Mouse (Mus musculus): ENCODE data around the gene Plagl1. TPM values are rescaled to one million over a fixed set of nuclear protein-coding genes. Genes with fewer than 3 reads are reported as not detected.

Plagl1 gene
- polyA plus RNA-seq, 1 experiment: 11.6 TPM

DNA sequence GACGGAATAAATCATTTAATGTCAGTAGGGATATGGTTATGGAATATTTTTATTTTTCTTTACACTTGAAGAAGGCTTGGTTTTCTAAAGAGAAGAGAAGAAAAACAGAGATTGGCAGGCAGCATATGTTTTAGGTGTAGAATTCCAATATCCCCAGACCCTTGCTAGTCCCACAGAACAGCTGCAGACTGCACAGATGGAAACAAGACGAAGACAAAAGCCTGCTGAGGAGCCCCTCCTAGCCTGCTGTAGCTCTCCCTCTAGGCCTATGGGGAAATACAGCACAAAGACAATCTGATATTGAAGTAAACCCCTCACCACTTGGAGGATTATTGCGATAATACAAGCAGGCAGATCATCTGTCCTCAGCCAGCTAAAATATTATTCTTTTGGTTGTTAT, 90.1 kb downstream of the Plagl1 start:
- H3K36me3 ChIP-seq (ENCODE audit: control insufficient read depth, insufficient read depth, low read length): no peaks in the 10 kb centered on the region
- 88% methylated on average over 3 of the region's 3 CpGs for WGBS
- no peak overlapping the region for H3K27ac ChIP-seq (ENCODE audit: insufficient read depth, low read depth, low read length)
- H3K4me3 ChIP-seq (ENCODE audit: insufficient read depth, low read depth, low read length): no peak overlapping the region
- no peaks in the 10 kb centered on the region for H3K4me1 ChIP-seq (ENCODE audit: control insufficient read depth, insufficient read depth, low read length)
- H3K27me3 ChIP-seq (replicated peaks; ENCODE audit: control insufficient read depth, insufficient read depth, low read length): no peaks in the 10 kb centered on the region
- TF ChIP-seq CTCF (conservative IDR thresholded peaks at IDR 0.05; ENCODE audit: insufficient read depth, insufficient read length, low read depth, low read length) (no peak), POLR2A (IDR thresholded peaks at IDR 0.05; ENCODE audit: low read depth, low read length) (no peak)
- DNase-seq: no peak

DNA sequence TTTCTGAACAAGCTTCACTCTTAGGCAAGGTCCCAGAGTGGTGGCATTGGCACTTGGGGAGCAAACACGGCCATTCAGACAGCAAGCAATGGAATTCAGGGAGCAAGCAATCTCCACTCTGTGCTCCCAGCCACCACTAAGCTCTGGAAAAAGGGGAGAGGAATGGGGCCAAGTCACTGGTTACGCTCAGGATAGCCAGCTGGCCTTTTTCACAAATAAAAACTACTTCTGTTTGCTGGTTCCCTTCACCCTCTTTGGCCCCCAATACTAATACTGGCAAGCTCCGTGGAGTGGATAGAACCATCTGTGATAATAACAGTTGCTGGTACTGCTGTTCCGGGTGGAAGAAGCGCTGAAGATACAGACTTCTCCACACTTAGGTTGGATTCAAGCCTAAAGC, 91.0 kb downstream of the Plagl1 start:
- no peaks in the 10 kb centered on the region for H3K27me3 ChIP-seq (replicated peaks; ENCODE audit: control insufficient read depth, insufficient read depth, low read length)
- no peak overlapping the region for H3K27ac ChIP-seq (ENCODE audit: insufficient read depth, low read depth, low read length)
- WGBS: 63% methylated on average over 5 of the region's 5 CpGs
- DNase-seq: peak; percentile 20
- H3K36me3 ChIP-seq (ENCODE audit: control insufficient read depth, insufficient read depth, low read length): no peaks in the 10 kb centered on the region
- TF ChIP-seq CTCF (conservative IDR thresholded peaks at IDR 0.05; ENCODE audit: insufficient read depth, insufficient read length, low read depth, low read length) (no peak), POLR2A (IDR thresholded peaks at IDR 0.05; ENCODE audit: low read depth, low read length) (no peak)
- H3K4me3 ChIP-seq (ENCODE audit: insufficient read depth, low read depth, low read length): no peak overlapping the region
- H3K4me1 ChIP-seq (ENCODE audit: control insufficient read depth, insufficient read depth, low read length): no peaks in the 10 kb centered on the region

DNA sequence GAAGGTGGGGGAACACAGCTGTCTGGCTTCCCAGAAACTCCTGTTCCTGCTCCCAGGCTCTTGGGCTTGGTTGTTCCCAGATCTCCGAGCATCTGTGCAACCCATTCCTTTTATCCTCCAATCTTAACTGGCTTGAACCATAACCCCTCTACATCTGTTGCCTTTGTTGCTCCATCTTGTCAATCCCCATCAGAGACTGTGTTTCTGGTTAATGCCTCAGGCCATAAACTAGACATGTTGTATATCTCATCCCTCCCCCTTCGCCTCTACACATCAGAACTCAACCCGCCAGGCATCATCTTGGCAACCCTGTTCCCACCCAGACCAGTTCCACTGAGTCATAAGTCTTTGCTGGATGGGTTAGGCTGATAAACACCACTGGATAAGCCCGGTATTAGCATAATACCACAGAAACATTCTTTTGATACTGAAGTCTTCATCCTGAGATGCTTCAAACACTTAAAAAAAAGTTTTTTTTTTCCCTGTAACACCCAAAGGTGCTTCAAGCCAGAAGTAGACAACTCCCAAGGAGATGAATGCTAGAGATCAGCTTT, 92.6 kb downstream of the Plagl1 start:
- 97% methylated on average over 4 of the region's 4 CpGs for WGBS
- Histone ChIP-seq H3K36me3 (ENCODE audit: control insufficient read depth, insufficient read depth, low read length) (no peaks in the 10 kb centered on the region), H3K27ac (ENCODE audit: insufficient read depth, low read depth, low read length) (no peak overlapping the region), H3K4me1 (ENCODE audit: control insufficient read depth, insufficient read depth, low read length) (no peaks in the 10 kb centered on the region), H3K4me3 (ENCODE audit: insufficient read depth, low read depth, low read length) (no peak overlapping the region), H3K27me3 (replicated peaks; ENCODE audit: control insufficient read depth, insufficient read depth, low read length) (no peaks in the 10 kb centered on the region)
- no peak for DNase-seq
- no peak for TF ChIP-seq POLR2A (IDR thresholded peaks at IDR 0.05; ENCODE audit: low read depth, low read length)
- no peak for TF ChIP-seq CTCF (conservative IDR thresholded peaks at IDR 0.05; ENCODE audit: insufficient read depth, insufficient read length, low read depth, low read length)

DNA sequence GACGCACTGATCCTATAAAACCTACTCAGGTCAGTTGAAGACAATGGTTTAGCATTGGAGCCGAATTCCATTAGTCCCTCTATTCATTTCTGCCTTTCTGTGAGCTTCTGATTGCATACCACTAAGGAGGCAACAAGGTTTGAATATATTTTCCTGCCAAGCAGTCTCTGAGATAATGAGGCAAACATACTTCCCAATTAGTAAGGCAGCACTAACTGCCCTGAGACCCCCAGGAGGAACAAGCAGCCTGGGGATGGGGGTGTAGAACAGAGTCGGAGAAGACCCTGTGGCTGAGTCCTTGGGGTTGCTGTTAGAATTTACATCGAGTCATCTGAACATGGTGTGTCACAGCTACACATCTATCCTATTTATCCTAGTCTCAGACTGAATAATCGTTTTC, 95.1 kb downstream of the Plagl1 start:
- 91% methylated on average over 5 of the region's 5 CpGs for WGBS
- Histone ChIP-seq H3K4me1 (ENCODE audit: control insufficient read depth, insufficient read depth, low read length) (no peaks in the 10 kb centered on the region), H3K27ac (ENCODE audit: insufficient read depth, low read depth, low read length) (no peak overlapping the region), H3K27me3 (replicated peaks; ENCODE audit: control insufficient read depth, insufficient read depth, low read length) (no peaks in the 10 kb centered on the region), H3K4me3 (ENCODE audit: insufficient read depth, low read depth, low read length) (no peak overlapping the region), H3K36me3 (ENCODE audit: control insufficient read depth, insufficient read depth, low read length) (no peaks in the 10 kb centered on the region)
- no peak for DNase-seq
- no peak for TF ChIP-seq CTCF (conservative IDR thresholded peaks at IDR 0.05; ENCODE audit: insufficient read depth, insufficient read length, low read depth, low read length)
- no peak for TF ChIP-seq POLR2A (IDR thresholded peaks at IDR 0.05; ENCODE audit: low read depth, low read length)

DNA sequence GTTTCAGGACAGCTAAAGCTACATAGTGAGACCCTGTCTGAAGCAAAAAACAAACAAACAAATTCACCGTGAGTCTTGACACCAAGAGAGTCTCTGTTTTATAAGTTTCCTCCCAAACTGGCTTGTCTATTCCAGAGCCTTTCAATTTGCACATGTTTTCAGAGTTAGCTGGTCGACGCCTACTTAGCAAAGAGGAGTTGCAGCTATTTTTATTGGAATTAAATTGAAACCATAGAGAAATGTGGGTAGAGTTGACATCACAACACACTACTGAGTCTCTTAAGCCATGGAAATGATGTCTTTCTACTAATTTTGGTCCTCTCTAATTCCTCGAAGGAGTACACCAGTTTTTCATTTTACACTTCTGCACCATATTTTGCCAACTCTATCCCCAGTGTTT, 100.6 kb downstream of the Plagl1 start:
- no peak overlapping the region for H3K4me3 ChIP-seq (ENCODE audit: insufficient read depth, low read depth, low read length)
- H3K36me3 ChIP-seq (ENCODE audit: control insufficient read depth, insufficient read depth, low read length): no peaks in the 10 kb centered on the region
- H3K27ac ChIP-seq (ENCODE audit: insufficient read depth, low read depth, low read length): no peak overlapping the region
- TF ChIP-seq CTCF (conservative IDR thresholded peaks at IDR 0.05; ENCODE audit: insufficient read depth, insufficient read length, low read depth, low read length): no peak
- no peak for TF ChIP-seq POLR2A (IDR thresholded peaks at IDR 0.05; ENCODE audit: low read depth, low read length)
- no peaks in the 10 kb centered on the region for H3K27me3 ChIP-seq (replicated peaks; ENCODE audit: control insufficient read depth, insufficient read depth, low read length)
- DNase-seq: no peak
- WGBS: 92% methylated on average over 4 of the region's 4 CpGs
- no peaks in the 10 kb centered on the region for H3K4me1 ChIP-seq (ENCODE audit: control insufficient read depth, insufficient read depth, low read length)

DNA sequence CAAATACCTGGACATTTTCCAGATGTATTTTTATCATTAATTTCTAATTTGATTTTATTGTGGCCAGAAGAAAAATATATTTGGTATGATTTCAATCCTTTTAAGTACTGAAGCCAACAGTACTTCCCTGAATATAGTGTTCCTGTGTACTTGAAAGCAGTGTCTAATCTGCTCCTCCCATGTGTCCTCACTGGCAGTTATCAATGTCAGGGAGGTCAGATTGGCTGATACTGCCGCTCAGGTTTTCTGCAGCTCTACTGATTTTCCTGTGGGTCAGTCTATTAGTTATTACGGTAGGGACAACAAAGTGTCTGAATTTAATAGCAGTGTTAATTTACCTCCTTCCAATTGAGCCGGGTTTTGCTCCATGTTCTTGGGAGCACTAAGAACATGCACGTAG, 101.7 kb downstream of the Plagl1 start:
- DNase-seq: no peak
- Histone ChIP-seq H3K27ac (ENCODE audit: insufficient read depth, low read depth, low read length) (no peak overlapping the region), H3K27me3 (replicated peaks; ENCODE audit: control insufficient read depth, insufficient read depth, low read length) (no peaks in the 10 kb centered on the region), H3K4me1 (ENCODE audit: control insufficient read depth, insufficient read depth, low read length) (no peaks in the 10 kb centered on the region), H3K36me3 (ENCODE audit: control insufficient read depth, insufficient read depth, low read length) (no peaks in the 10 kb centered on the region), H3K4me3 (ENCODE audit: insufficient read depth, low read depth, low read length) (no peak overlapping the region)
- TF ChIP-seq POLR2A (IDR thresholded peaks at IDR 0.05; ENCODE audit: low read depth, low read length): no peak
- TF ChIP-seq CTCF (conservative IDR thresholded peaks at IDR 0.05; ENCODE audit: insufficient read depth, insufficient read length, low read depth, low read length): no peak
- 61% methylated on average over 4 of the region's 4 CpGs for WGBS

DNA sequence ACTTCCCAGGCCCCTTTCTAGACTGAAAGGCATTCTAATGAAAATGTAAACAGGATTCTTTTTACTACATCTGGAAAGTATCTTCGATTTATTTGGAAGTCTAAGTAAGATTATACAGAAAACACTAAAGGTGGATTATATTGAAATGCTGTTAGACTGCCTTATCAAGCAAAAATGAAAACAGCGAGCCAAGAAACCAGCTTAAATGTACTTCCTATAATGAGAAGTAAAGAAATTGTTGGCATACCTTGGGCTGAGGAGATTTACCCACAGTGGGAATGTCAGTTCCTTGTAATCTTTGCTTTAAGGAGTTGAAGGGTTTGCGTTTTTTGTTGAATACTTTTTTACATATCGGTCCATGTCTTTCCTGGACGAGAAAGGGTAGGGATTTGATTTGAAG, 108.2 kb downstream of the Plagl1 start:
- H3K27me3 ChIP-seq (replicated peaks; ENCODE audit: control insufficient read depth, insufficient read depth, low read length): no peaks in the 10 kb centered on the region; the same call in 1 of the 2 replicates
- no peak for DNase-seq
- no peak for TF ChIP-seq POLR2A (IDR thresholded peaks at IDR 0.05; ENCODE audit: low read depth, low read length)
- no peak for TF ChIP-seq CTCF (conservative IDR thresholded peaks at IDR 0.05; ENCODE audit: insufficient read depth, insufficient read length, low read depth, low read length)
- no peak overlapping the region for H3K27ac ChIP-seq (ENCODE audit: insufficient read depth, low read depth, low read length)
- no peaks in the 10 kb centered on the region for H3K36me3 ChIP-seq (ENCODE audit: control insufficient read depth, insufficient read depth, low read length)
- WGBS: 87% methylated on average over 5 of the region's 5 CpGs
- H3K4me1 ChIP-seq (ENCODE audit: control insufficient read depth, insufficient read depth, low read length): no peaks in the 10 kb centered on the region
- H3K4me3 ChIP-seq (ENCODE audit: insufficient read depth, low read depth, low read length): no peak overlapping the region
